Mouse (Mus musculus) G1E (cell line): ENCODE data around the gene Wdfy3.

Experiments
- CTCF ChIP-seq: IDR thresholded peaks from 2 replicates; pipeline ENCODE4 v1.5.1; 2012; ENCODE audit warnings: low read depth, low read length, inconsistent platforms, mixed read lengths
- GATA1 ChIP-seq: IDR thresholded peaks from 2 replicates; pipeline ENCODE4 v1.6.1; 2012; ENCODE audit warnings: borderline replicate concordance, low read length, inconsistent platforms, mixed read lengths

DNA sequence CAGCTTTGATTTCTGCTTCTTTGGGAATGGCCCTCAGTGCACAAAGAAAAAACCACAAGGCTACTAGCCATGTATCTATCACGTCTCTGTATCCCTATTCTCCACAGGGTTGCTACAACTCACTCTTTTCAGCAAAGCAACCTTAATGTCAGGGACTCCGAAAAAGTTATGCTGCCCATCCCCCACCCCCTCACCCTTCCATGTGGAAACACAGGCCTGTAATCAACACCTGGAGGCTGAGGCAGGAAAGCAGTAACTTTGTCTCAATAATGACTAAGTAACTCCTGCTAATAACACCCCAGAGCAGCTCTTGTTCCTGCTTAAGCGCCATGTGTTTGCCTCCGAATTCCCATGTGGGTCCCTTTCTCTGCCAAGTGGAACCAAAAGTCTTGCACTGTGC is 17.3 kb downstream of the Wdfy3 start:
- TF ChIP-seq CTCF (no peak), GATA1 (no peak)
